Mouse (Mus musculus): ENCODE results near the gene Armc3. TPM values are rescaled to one million over a fixed set of nuclear protein-coding genes. Genes with fewer than 3 reads are reported as not detected.

Armc3 gene
- polyA plus RNA-seq, 1 experiment from 2014 or later: 2.0 TPM

Other genes starting within 250 kb of the Armc3 start
- 6.7 and 7.4 TPM in 2 replicates for gene Pip4k2a, start 201.2 kb upstream of the Armc3 start, polyA plus RNA-seq (2015; fragmentation: Nextera tagmentation; extraction: Ambion mirVana)
- gene 4930426L09Rik, start 201.0 kb upstream of the Armc3 start, polyA plus RNA-seq (2015; fragmentation: Nextera tagmentation; extraction: Ambion mirVana): 0.24 TPM in 1 of 2 replicates, not detected in the other
- 33.3 and 37.7 TPM in 2 replicates for gene Msrb2, start 172.1 kb downstream of the Armc3 start, polyA plus RNA-seq (2015; fragmentation: Nextera tagmentation; extraction: Ambion mirVana)
- gene Ptf1a, start 246.4 kb downstream of the Armc3 start, polyA plus RNA-seq (2015; fragmentation: Nextera tagmentation; extraction: Ambion mirVana): not detected in 2 replicates

Data from lung, embryonic 16.5 days (tissue).